Mouse (Mus musculus) megakaryocyte, embryonic 14.5 days (primary cell): ENCODE measurements around the gene Itk.

Source experiments
- FLI1 ChIP-seq: IDR thresholded peaks from 2 replicates; pipeline ENCODE4 v1.6.1; 2012; ENCODE audit warnings: low read length, inconsistent platforms, mixed read lengths
- GATA1 ChIP-seq: IDR thresholded peaks from 3 replicates; pipeline ENCODE4 v1.6.1; 2012; ENCODE audit warnings: mixed read lengths, low read length, inconsistent platforms, borderline replicate concordance

- no peak for TF ChIP-seq GATA1
- no peak for TF ChIP-seq FLI1
These were observed 7.5 kb upstream of the Itk start for GRCm38 (mm10) chr11:46396860-46397179.
